Mouse (Mus musculus) embryo, embryonic 10 days (tissue): ENCODE measurements around the gene A930017K11Rik.
A peak's percentile ranks its signal among the peaks of the same experiment; 100 is the strongest.

Source experiments
- DNase-seq: peaks from one replicate; pipeline ENCODE4 v3.0.0-alpha.2; 2015; ENCODE audit warnings: low spot score

The A930017K11Rik gene

GRCm38 (mm10) chr17:25951803-25952623 is at the start of gene A930017K11Rik:
Gene A930017K11Rik (minus strand): TSS chr17:25952565.
- DNase-seq = peak; percentile 56

- no peak for DNase-seq
Measured at GRCm38 (mm10) chr17:25998425-25998824, 46.1 kb upstream of the A930017K11Rik start.

DNA sequence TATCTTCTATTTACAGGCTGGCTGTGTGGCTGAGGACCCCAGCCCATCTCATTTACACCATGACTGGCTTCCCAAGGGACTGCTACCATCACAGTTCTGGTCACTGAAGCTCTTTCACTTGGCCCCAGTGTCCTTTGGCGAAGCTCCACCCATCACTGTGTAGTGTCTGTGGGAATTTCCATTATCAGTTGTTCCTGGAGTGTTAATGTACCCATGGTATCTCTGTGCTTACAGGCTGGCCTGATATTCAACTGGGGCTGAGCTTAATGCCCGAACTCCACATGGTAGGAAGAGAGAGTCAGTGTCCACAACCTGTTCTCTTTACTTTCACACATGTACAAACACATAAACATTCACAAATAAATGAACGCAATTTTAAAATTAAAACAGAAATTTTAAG is 41.1 kb upstream of the A930017K11Rik start:
- no peak for DNase-seq

GRCm38 (mm10) chr17:25992274-25992673 is 39.9 kb upstream of the A930017K11Rik start:
- DNase-seq = no peak

DNA sequence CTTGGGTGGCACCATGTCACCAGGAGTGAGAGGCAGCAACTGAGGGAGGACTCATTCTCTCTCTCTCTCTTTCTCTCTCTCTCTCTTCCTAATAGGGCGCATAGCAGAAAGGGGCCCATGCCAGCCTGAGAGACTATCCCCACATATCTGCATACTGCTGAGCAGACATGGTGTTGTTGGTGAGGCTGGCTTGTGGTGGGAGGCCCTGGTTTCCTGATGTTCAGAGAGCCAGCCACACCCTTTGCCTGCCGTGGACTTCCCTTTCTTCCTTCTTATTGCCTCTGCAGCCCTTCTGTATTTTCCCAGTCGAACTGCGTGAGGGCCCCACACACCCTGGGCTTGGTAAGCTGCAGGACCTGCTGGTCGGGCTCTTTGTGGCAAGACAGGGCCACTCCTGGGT is 38.0 kb upstream of the A930017K11Rik start:
- no peak for DNase-seq

DNA sequence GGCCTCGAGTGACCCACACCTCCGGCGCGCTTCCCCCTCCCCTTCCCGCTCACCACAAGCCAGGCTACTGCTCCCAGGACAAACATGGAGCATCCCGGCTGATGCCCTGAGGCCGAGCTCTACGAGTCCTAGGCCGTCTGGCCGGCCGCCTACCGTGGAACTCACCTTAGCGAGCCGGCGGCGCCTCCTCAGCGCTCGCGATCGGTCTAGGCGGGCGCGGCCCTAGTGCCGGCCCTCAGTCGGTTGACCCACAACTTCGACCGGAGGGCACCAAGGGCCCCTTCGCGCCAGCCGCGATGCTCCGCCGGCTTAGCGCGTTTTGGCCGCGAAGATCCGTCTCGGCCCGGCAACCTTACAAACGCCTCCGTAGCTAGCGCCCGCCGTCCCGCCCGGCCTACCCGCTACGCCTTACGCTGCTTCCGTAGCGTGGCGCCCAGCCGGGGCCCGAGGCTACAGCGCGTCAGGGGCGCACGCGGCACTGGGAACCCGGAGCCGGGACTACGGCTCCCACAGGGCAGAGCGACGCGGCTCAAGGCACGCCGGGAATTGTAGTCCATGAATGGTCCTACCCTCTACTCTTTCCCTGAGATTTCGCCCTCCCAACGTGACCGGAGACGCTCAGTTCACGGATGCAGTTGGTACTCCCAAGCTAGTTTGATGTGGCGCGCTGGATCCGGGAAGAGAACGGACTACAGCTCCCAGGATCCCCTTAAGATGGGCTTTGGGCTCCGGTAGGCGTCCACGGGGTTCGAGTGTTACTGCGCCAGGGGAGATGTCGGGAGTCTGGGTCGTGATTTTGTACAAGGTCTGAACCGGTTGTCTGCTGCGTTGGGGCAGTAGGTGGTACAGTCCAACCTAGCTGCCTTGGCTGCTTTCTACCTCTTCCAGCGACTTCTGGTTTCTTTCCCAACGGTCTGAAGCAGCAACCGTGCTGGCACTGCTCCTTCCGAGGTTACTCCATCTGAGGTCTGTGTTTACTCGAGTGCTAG is 33.2 kb upstream of the A930017K11Rik start, which contains the start of gene Capn15:
TSS of gene Capn15 (minus strand) at position 491 of the 989 bp plus-strand sequence.
- DNase-seq = peak; percentile 100

DNA sequence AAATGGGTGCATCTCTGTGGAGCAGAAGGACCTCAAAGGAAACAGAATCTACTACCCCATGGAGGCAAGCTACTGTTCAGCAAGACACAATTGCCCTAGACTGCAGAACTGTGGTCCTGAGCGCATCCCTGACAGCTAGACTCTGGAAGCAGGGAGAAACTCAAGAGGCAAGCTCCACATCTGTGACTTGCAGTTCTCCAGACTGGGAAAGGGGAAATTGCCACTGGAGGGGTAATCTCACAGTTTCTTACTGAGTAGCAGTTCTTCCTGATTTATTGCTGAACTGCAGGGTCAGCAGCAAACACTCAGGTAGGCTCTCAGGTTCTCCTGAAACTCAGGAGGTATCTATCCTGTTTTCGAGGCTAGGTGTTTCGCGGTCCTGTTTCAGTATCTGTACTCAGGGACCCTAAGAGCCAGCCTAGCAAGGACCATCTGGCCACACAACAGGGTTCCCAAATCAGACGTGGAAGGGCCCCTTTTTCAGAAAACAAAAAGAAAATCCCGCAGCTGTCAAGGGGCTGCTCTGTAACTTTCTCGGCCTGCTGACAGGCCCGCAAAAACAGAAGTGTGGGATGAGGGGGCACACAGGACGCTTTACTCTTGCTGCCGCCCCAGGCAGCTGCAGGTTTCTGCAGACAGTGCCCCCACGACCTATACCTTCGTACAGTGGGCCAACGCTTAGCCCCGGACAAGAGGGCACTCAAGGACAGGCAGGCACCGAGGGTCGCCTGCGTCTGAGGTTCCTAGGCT is 32.4 kb upstream of the A930017K11Rik start:
- no peak for DNase-seq

GRCm38 (mm10) chr17:25984066-25984465 is 31.7 kb upstream of the A930017K11Rik start:
- DNase-seq = no peak

DNA sequence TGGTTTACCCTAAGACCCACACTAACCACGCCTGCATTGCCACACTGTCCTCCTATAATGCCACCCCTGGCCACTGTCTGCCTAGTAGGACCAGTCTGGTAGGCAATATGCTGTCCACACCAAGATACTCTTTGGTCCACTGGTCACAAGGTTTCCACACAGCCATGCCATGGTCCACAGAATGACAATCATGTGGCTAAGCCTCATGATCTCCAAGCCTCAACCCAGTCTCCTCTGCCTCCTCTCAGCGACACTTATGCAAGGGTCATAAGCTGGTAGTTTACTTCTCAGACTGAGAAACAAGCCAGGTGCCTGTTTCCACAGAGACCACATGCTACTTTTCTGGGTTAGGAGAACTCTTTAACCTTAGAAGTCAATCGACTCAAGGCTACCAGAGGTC is 30.5 kb upstream of the A930017K11Rik start:
- DNase-seq = no peak

DNA sequence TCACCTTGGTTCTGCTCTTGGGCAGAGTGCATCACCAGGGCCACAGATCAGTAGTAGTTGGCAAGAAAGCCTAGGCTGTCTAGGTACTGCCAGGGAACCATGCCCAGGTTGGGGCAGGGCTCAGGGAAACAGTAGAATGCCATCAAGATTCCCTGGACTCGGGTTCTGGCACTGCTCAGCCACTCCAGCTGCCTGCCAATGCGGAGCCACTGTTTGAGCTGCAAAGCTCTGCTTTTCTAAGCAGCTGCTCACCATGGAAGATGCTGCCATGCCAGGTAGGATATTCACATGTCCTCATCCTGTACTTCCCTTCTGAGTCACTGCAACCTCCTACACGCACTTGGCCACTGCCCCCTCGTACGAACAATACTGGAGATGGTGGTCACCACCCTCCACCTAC is 28.5 kb upstream of the A930017K11Rik start:
- DNase-seq = no peak

DNA sequence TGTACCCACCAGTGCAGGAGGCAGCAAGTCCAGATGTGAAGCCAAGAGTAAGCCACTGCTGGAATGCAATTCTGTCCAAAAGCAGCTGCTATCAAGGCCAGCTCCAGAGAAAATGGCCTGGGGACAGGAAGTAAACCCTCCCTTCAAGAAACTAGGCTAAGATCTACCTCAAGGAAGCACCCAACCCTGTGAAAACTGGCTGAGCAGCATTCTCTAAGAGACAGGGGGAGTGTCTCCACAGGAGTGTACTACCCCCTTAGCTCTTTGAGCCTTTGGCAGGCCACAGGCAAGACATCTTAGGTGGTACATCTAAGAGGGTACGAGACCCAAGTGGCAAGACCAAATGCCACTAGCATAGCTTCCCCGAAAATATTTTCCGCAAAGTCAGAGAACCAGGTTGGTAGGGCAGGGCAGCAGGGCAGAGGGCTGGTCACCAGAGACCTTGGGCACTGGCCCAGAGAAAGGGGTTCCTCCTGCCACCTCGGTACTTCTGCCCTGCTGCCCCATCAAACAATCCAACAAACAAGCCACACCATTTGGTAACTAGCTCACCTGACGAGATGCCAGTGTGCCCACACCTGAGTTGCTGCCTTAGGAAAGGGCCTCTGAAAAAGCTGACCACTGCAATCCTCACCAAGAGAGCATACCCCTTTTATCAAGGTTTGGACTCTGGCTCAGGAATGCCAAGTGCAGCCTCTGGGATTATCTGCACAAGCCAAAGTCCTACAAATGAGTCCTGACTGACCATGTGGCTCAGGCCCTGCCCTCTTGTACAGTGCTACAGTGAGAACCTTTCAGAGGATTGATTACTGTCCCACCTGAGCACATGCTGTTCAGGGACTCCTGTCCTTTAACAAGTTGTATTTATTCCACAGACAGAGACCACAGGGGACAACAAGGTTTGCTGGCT is 27.7 kb upstream of the A930017K11Rik start:
- DNase-seq = no peak

DNA sequence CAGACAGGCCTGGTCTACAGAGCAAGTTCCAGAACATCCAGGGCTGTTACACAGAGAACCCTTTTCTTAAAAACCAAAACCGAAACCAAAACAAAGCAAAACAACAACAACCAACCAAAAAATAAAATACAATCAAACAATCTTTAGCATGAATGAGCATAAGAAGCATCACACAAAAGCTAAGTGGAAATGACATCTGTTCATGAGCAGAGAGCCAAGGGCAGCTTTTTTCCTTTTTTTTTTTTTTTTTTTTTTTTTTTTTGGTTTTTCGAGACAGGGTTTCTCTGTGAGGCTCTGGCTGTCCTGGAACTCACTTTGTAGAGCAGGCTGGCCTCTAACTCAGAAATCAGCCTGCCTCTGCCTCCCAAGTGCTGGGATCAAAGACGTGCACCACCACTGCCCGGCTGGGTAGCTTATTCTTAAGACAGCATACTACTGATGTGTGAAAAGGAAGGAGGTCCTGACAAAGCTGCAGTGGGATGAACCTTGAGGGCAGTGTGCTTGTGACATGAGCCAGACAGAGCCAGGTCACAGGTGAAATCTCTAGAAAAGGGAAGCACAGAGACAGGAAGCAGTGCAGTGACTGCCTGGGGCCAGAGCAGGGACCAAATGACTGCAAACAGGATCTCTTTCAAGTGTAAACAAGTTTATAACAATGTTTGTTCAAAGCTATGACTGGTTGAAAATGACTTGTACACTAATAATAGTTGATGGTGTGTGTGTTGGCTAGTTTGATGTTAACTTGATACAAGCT is 18.8 kb upstream of the A930017K11Rik start:
- DNase-seq = no peak

- no peak for DNase-seq
Measured at GRCm38 (mm10) chr17:25970448-25970847, 18.1 kb upstream of the A930017K11Rik start.

DNA sequence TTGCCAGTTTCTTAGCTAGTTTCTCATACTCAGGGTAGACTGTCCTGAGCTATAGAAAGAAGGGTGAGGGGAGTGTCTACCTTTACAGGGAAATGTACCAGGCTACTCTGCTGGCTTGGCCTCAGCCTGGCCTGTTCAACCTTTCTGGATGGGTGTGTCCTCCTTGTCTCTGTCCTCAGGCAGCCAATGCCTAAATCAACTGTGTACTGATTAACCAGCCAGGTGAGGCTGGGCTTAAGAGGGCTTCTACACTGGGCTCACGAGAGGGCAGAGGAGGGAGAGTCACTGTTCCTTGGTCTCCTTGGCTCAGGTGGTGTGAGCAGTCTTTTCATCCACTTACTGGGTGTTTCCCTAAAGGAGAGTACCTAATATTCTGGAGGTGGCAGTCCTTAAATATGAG is 15.8 kb upstream of the A930017K11Rik start:
- no peak for DNase-seq

DNA sequence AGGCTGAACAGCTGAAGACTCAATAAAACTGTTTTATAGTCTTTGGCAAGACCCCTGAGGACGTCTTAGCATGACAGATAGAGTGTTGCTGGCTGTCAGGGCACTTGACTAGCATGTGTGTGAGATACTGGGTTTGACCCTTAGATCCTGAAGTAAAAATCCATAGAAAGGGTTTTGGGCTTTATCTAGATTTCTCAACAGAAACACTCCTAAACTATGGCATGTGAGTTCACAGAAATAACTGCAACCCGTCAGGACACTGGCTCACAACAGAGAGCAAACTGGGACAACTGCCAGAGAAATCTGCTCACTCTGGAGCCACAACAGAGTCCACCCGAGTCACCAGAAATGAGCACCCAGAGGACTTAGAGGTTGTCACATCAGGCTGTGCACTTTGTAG is 15.3 kb upstream of the A930017K11Rik start:
- DNase-seq = no peak

DNA sequence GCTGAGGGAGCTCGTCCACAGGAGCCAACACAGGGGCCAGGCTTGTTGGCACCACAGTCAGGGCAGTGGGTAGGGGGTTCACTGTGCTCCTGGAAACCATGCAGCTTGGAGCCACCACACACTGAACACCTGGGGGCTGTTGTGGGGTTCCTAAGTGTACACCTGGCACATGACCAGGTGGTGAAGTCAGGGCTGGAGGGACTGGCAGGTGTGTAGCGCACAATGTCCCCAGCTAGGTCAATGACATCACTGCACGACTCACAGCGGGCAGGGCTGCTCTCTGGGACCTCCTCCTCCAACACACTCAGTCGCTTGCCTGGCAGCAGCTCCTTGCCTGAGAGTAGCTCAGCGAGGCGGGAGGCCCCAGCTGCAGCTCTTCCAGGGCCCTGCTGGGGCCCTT is 11.9 kb upstream of the A930017K11Rik start:
- no peak for DNase-seq

- no peak for DNase-seq
Measured at GRCm38 (mm10) chr17:25962413-25962905, 10.1 kb upstream of the A930017K11Rik start.

GRCm38 (mm10) chr17:25961566-25961965 is 9.2 kb upstream of the A930017K11Rik start:
- DNase-seq = no peak

- DNase-seq = no peak
Measured at GRCm38 (mm10) chr17:25959630-25960467, 7.5 kb upstream of the A930017K11Rik start.
